Mouse (Mus musculus): ENCODE measurements around the gene Mrps27. TPM values are rescaled to one million over a fixed set of nuclear protein-coding genes. Genes with fewer than 3 reads are reported as not detected.
"Not testable (repeated sequence)": the region's sequence is repeated elsewhere in the genome, so short reads cannot be mapped to it uniquely, and the experiment has no call there.

Mrps27 gene
- 5.2 and 6.5 TPM in 2 replicates for total RNA-seq (2017)

GRCm38 (mm10) chr13:99344599-99345575 lies at the start of gene Mrps27, which contains the start of gene Ptcd2:
Gene Mrps27, plus strand, starts transcription at chr13:99344786.
Gene Ptcd2, minus strand, starts transcription at chr13:99344705.
- ATAC-seq (ENCODE audit: extremely low read depth, insufficient number of reproducible peaks, low FRiP score, poor library complexity, severe bottlenecking) = peak; percentile 100

DNA sequence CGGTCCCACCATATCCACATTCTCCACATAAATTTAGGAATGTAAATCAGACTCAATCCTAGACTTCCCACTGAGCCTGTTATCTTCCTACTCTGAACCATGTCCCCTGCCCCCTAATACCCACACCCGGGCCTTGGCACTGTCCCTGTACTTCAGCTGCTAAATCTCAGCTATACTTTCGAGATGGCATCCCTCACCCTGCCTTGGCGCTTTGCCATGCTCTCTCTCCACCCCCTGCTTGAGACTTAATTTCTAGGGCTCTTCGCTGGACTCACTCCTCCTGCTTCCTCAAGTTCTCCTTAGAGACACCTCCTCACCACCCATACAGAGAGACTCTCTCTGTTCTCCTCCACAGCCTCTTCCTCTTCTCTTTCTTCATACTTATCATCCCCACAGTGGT lies 44.7 kb upstream of the Mrps27 start:
- ATAC-seq (ENCODE audit: extremely low read depth, insufficient number of reproducible peaks, low FRiP score, poor library complexity, severe bottlenecking) = no peak

DNA sequence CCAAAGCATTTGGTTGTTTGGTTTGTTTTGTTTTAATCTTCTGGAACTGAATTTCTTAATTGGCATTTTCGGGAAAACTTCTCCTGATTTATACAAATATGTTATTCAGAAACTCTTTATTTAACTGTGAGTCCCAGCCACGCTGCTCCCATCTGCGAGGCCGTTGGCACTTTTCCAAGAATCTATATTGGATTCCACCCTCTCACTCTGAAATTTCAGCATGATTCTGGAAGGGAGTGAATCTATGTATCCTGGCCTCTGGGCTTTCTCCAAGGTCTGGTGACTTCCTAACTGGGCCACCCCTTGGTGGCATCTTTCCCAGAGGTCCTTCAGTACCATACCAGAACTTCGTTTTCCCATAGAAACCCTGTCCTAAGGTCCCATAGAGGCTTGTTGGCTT lies 40.7 kb upstream of the Mrps27 start:
- ATAC-seq (ENCODE audit: extremely low read depth, insufficient number of reproducible peaks, low FRiP score, poor library complexity, severe bottlenecking) = no peak

DNA sequence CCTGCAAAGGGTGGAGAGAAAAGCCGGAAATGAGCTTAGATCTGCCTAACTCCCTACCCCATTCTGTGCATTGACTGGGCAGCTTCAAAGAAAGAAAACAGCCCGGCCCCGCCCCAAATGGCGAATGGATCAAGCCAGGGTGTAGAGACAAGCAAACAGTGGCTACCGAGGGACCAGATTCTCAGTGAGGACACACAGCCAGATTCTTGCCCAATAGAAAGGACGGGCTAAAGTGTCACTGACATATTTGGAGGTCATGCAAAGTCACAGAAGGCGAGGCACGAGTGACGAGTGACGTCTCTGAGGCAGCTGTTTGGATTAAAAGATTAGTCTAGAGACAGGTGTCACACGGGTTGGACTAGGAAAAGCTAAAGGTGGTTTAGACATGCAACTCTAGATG lies 40.2 kb upstream of the Mrps27 start:
- ATAC-seq (ENCODE audit: extremely low read depth, insufficient number of reproducible peaks, low FRiP score, poor library complexity, severe bottlenecking) = no peak

GRCm38 (mm10) chr13:99305186-99305585 lies 39.4 kb upstream of the Mrps27 start:
- ATAC-seq (ENCODE audit: extremely low read depth, insufficient number of reproducible peaks, low FRiP score, poor library complexity, severe bottlenecking) = no peak

GRCm38 (mm10) chr13:99306164-99306563 lies 38.4 kb upstream of the Mrps27 start:
- no peak for ATAC-seq (ENCODE audit: extremely low read depth, insufficient number of reproducible peaks, low FRiP score, poor library complexity, severe bottlenecking)

DNA sequence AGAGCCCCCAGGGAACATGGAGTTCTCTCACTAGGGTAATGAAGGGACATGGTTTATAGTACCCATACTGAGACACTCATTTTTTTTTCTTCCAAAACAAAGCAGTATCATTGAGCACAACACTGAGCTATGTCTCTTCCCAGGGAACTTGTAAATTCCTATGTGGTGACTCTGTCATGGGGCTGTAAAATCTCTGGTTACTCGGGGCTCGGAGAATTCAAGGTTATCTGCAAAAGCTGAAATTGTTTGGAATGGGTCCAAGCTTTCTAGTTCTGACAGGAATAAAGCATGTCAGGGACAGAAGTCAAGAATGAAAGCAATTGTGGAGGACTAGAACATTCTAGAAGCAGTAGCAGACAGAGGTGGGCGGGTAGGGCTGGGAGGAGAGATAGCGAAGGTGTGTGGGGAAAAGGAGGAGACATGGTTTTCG lies 36.6 kb upstream of the Mrps27 start:
- ATAC-seq (ENCODE audit: extremely low read depth, insufficient number of reproducible peaks, low FRiP score, poor library complexity, severe bottlenecking) = no peak

- no peak for ATAC-seq (ENCODE audit: extremely low read depth, insufficient number of reproducible peaks, low FRiP score, poor library complexity, severe bottlenecking)
These were observed 36.2 kb upstream of the Mrps27 start for GRCm38 (mm10) chr13:99308393-99308792.

DNA sequence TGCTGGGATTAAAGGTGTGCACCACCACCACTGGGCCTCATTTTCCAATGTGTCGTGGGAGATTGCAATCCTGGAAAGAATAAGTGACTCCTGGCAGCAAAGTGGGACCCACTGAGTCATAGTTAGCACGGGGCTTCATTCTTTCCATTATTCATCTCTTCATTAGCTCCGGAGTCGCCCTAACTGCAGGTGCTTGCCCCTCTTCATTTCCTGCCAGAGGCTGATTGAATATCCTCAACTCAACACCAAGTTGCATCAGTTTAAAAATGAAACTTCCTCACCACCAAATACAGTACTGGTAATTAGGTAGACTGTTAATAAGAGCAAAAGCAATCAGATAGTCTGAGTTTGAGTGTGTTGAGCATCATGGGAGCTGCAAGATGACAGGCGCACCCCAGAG lies 30.5 kb upstream of the Mrps27 start:
- ATAC-seq (ENCODE audit: extremely low read depth, insufficient number of reproducible peaks, low FRiP score, poor library complexity, severe bottlenecking) = no peak

DNA sequence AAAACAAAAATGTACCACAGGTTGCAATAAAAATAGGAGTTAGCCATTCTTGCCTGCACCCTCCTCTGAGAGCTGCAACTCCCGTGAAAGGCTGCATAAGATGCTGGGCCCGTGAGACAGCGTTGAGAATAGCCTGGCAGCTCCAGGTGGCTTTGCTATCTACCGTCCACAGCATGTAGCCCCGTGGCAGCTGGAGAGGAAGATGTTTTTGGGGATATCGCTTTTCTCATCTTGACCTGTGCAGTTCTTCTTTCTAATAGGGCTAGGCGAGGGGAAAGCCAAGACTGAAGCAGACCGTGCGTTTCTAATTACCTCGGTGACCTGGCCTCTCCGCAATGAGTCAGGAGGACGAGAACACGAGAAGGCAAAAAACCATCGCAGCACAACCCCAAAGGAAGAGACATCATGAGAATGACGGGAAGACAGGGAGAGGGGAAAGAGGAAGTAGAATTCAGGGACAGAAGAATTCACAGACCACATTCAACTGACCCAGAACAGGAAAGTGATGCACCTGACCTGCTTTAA lies 29.9 kb upstream of the Mrps27 start:
- no peak for ATAC-seq (ENCODE audit: extremely low read depth, insufficient number of reproducible peaks, low FRiP score, poor library complexity, severe bottlenecking)

- no peak for ATAC-seq (ENCODE audit: extremely low read depth, insufficient number of reproducible peaks, low FRiP score, poor library complexity, severe bottlenecking)
These were observed 28.2 kb upstream of the Mrps27 start for GRCm38 (mm10) chr13:99316366-99316765.

- no peak for ATAC-seq (ENCODE audit: extremely low read depth, insufficient number of reproducible peaks, low FRiP score, poor library complexity, severe bottlenecking)
These were observed 27.5 kb upstream of the Mrps27 start for GRCm38 (mm10) chr13:99317058-99317457.

DNA sequence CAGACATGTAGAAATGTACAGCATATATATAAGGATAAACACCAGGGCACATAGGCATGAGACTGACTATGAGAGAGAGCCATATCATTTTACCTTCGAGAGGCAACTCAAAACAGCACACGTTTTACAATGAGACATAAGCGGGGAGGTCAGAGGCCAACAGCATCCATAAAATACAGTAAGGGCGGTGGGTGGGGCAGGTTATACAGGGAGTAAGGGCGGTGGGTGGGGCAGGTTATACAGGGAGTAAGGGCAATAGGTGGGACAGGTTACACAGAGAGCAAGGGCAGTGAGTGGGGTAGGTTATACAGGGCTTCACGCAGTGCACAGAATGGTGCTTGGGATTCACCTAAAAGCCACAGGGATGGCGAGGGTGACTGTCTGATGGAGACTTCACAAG lies 24.1 kb upstream of the Mrps27 start:
- no peak for ATAC-seq (ENCODE audit: extremely low read depth, insufficient number of reproducible peaks, low FRiP score, poor library complexity, severe bottlenecking)

DNA sequence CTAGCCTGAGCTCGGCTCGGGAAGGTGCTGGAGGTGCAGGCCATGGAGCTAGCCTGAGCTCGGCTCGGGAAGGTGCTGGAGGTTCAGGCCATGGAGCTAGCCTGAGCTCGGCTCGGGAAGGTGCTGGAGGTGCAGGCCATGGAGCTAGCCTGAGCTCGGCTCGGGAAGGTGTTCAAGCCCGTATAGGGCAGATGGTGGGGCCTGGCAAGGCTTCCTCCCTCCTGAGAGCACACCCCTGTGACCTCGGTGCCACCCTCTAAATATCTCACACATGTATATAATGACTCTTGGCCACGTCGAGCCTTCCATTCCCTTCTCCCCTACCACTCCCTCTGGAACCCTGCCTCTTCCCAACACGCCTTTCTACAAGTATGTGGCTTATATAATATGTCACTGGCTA lies 21.7 kb upstream of the Mrps27 start:
- ATAC-seq (ENCODE audit: extremely low read depth, insufficient number of reproducible peaks, low FRiP score, poor library complexity, severe bottlenecking) = not testable (repeated sequence)

DNA sequence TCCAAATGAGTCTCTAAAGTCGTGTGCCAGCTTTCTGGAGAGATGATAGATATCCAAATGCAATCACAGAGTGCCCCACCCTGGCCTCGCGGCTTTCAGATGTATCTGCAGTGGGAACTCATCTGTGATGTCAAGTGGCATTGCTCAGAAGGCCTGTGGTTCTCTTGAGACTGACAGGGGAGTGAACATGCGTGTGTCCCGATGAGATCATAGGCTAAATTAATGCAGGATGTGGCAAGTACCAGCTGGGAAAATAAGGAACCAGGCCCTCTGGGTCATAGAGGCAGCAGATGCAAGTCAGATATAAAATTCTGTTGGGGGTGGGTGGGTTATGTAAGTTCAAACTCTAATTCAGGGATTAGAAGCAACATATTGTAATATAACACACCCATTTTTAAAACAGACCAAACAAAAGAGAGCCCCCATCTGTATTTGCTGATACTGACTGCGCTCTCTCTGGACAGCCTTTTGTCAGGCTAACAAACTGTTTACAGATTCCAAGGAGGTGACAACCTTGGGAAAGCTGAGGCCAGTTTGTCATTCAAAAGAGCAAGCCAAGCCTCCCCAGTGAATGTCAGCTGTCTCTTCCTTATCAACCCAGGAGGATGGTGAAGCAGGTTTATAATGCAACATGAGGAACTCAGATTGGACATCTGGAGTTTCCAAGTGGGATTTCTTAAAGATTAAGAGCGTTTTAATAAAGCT lies 20.8 kb upstream of the Mrps27 start:
- ATAC-seq (ENCODE audit: extremely low read depth, insufficient number of reproducible peaks, low FRiP score, poor library complexity, severe bottlenecking) = no peak

GRCm38 (mm10) chr13:99324337-99324685 lies 20.3 kb upstream of the Mrps27 start:
- not testable (repeated sequence) for ATAC-seq (ENCODE audit: extremely low read depth, insufficient number of reproducible peaks, low FRiP score, poor library complexity, severe bottlenecking)

GRCm38 (mm10) chr13:99331255-99331654 lies 13.3 kb upstream of the Mrps27 start:
- no peak for ATAC-seq (ENCODE audit: extremely low read depth, insufficient number of reproducible peaks, low FRiP score, poor library complexity, severe bottlenecking)

GRCm38 (mm10) chr13:99337510-99337909 lies 7.1 kb upstream of the Mrps27 start:
- peak; percentile 16; the same call in 1 of the 2 replicates for ATAC-seq (ENCODE audit: extremely low read depth, insufficient number of reproducible peaks, low FRiP score, poor library complexity, severe bottlenecking)

DNA sequence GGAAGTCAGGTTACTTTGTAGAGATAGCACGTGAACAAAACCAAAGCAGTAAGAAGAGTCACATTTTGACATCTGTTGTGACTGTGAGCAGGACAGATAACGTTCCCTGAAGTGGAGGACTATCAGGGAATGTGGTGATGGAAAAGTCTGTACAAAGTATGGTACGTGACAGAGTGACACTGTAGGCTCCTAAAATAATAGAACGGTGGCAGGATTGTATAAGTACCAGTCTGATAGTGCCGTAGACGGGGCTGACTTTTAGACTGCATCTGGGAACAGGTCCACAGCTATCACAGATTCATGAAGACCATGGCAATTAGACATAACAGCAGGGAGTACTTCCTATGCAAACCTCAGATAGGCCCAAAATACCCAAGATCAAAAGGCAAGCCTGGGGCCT lies 3.1 kb upstream of the Mrps27 start:
- no peak for ATAC-seq (ENCODE audit: extremely low read depth, insufficient number of reproducible peaks, low FRiP score, poor library complexity, severe bottlenecking)
